In the genomic region with DNA sequence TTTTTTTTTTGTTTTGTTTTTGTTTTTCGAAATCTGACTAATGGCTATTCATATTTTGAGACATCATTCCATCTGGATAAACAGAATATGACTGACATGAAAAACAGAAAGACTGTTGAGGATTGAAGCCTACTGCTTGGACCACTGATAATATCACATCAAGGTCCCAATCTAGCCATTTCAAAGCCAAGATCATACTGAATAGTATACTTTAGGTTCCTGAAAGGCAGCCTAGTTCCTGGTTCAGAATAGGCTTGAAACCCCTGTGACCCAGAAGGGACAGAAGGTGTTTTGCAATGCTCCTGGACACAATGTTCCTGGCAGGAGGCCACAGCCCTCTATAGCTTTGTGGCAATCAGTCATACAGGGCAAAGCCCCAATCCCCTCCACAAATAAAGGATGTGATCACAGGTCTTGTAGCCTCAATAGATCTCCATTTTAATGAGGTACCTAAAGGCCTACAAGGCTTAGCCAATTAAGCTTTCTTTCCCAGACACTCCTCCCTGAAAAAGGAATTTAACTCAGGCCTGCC, we compare ENCODE assay signal across 17 mouse cellular contexts. TPM values are rescaled to one million over a fixed set of nuclear protein-coding genes. Genes with fewer than 3 reads are reported as not detected.
A peak's percentile ranks its signal among the peaks of the same experiment; 100 is the strongest.
DNase-seq lines count a peak whose midpoint lies in the region; ATAC-seq and TF ChIP-seq lines count a peak whose summit lies in the region.
"Had no signal": no experiment of that assay in that cellular context is flagged by ENCODE, and none has a peak within 500 bp of the region (broad histone marks: within the 10 kb centered on the region; RNA-seq: fewer than 3 reads in every experiment).

No protein-coding gene starts in this region.

- 35% methylated on average over 1 of the region's 1 CpGs for WGBS in heart, embryonic 13.5 days
- WGBS in heart, embryonic 12.5 days: 33% methylated on average over 1 of the region's 1 CpGs
- 61% methylated on average over 1 of the region's 1 CpGs for WGBS in midbrain, postnatal 0 days
- WGBS in midbrain, embryonic 15.5 days: 65% methylated on average over 1 of the region's 1 CpGs
- WGBS in forebrain, embryonic 15.5 days: 71% methylated on average over 1 of the region's 1 CpGs

- H3K36me3 ChIP-seq in heart, embryonic 13.5 days: no peaks in the 10 kb centered on the region
- H3K36me3 ChIP-seq in heart, embryonic 12.5 days: no peaks in the 10 kb centered on the region
- H3K36me3 ChIP-seq in midbrain, postnatal 0 days (ENCODE audit: insufficient read depth, low read length): no peaks in the 10 kb centered on the region
- H3K36me3 ChIP-seq in midbrain, embryonic 15.5 days (replicated peaks): no peaks in the 10 kb centered on the region
- no peaks in the 10 kb centered on the region for H3K36me3 ChIP-seq in forebrain, embryonic 15.5 days
- H3K36me3 ChIP-seq: lung, embryonic 15.5 days had no signal

- no peak for TF ChIP-seq CTCF in midbrain, postnatal 0 days (IDR thresholded peaks at IDR 0.05)
- no peak for TF ChIP-seq CTCF in left cerebral cortex, adult 2 months (IDR thresholded peaks at IDR 0.05)

- no peaks in the 10 kb centered on the region for H3K4me1 ChIP-seq in heart, embryonic 13.5 days
- H3K4me1 ChIP-seq in heart, embryonic 12.5 days (replicated peaks): no peaks in the 10 kb centered on the region
- no peaks in the 10 kb centered on the region for H3K4me1 ChIP-seq in midbrain, postnatal 0 days (ENCODE audit: insufficient read depth, low read length)
- no peaks in the 10 kb centered on the region for H3K4me1 ChIP-seq in midbrain, embryonic 15.5 days
- no peaks in the 10 kb centered on the region for H3K4me1 ChIP-seq in forebrain, embryonic 15.5 days
- H3K4me1 ChIP-seq: lung, embryonic 15.5 days had no signal

- 0 out of 2 replicates have a peak, but pooled peaks cover 13% of the 10 kb centered on the region for H3K9me3 ChIP-seq in heart, embryonic 13.5 days
- peaks cover 9% of the 10 kb centered on the region for H3K9me3 ChIP-seq in heart, embryonic 12.5 days (replicated peaks)
- H3K9me3 ChIP-seq in midbrain, postnatal 0 days (ENCODE audit: low read length): no peaks in the 10 kb centered on the region
- no peaks in the 10 kb centered on the region for H3K9me3 ChIP-seq in midbrain, embryonic 15.5 days
- H3K9me3 ChIP-seq in forebrain, embryonic 15.5 days: no peaks in the 10 kb centered on the region
- H3K9me3 ChIP-seq: lung, embryonic 15.5 days had no signal

- H3K27me3 ChIP-seq in heart, embryonic 13.5 days (replicated peaks): no peaks in the 10 kb centered on the region
- H3K27me3 ChIP-seq in heart, embryonic 12.5 days (replicated peaks): no peaks in the 10 kb centered on the region
- no peaks in the 10 kb centered on the region for H3K27me3 ChIP-seq in midbrain, postnatal 0 days (ENCODE audit: insufficient read depth, low read length)
- no peaks in the 10 kb centered on the region for H3K27me3 ChIP-seq in midbrain, embryonic 15.5 days (replicated peaks)
- H3K27me3 ChIP-seq in forebrain, embryonic 15.5 days: no peaks in the 10 kb centered on the region
- H3K27me3 ChIP-seq: lung, embryonic 15.5 days had no signal

- H3K9ac ChIP-seq in heart, embryonic 13.5 days: no peak overlapping the region
- no peak overlapping the region for H3K9ac ChIP-seq in heart, embryonic 12.5 days
- no peak overlapping the region for H3K9ac ChIP-seq in midbrain, postnatal 0 days (replicated peaks; ENCODE audit: low read length, poor library complexity, severe bottlenecking)
- H3K9ac ChIP-seq in midbrain, embryonic 15.5 days: no peak overlapping the region
- no peak overlapping the region for H3K9ac ChIP-seq in forebrain, embryonic 15.5 days (replicated peaks)
- H3K9ac ChIP-seq: lung, embryonic 15.5 days had no signal

- ATAC-seq in heart, embryonic 13.5 days (ENCODE audit: extremely low read depth, insufficient number of reproducible peaks, low FRiP score, low TSS enrichment): peak; percentile 14; the same call in 1 of the 2 replicates
- no peak for ATAC-seq in heart, embryonic 12.5 days (ENCODE audit: insufficient number of reproducible peaks, low FRiP score)
- peak; percentile 23; the same call in 1 of the 2 replicates for ATAC-seq in midbrain, postnatal 0 days (ENCODE audit: low FRiP score)
- no peak for ATAC-seq in midbrain, embryonic 15.5 days (replicated peaks)
- ATAC-seq in forebrain, embryonic 15.5 days (replicated peaks): peak; percentile 32; the same call in 1 of the 2 replicates
- ATAC-seq in megakaryocyte progenitor cell, adult 5-6 weeks (replicated peaks; ENCODE audit: poor library complexity): peak; percentile 91

- intact Hi-C loops in left cerebral cortex, adult 2 months (cut with DNase I): no loop called here

- no peak overlapping the region for H3K4me2 ChIP-seq in heart, embryonic 13.5 days
- H3K4me2 ChIP-seq in heart, embryonic 12.5 days: no peak overlapping the region
- H3K4me2 ChIP-seq in midbrain, postnatal 0 days (ENCODE audit: low read depth, low read length, poor library complexity, severe bottlenecking): no peak overlapping the region
- no peak overlapping the region for H3K4me2 ChIP-seq in midbrain, embryonic 15.5 days
- no peak overlapping the region for H3K4me2 ChIP-seq in forebrain, embryonic 15.5 days (replicated peaks)
- H3K4me2 ChIP-seq: lung, embryonic 15.5 days had no signal

- DNase-seq in midbrain, postnatal 0 days (ENCODE audit: low spot score): no peak
- DNase-seq in left cerebral cortex, adult 2 months (ENCODE audit: extremely low spot score in 1 of 2, low spot score in 2 of 2): no peak
- no peak for DNase-seq in cerebellum, adult 11-12 months
- DNase-seq: cerebellum, postnatal 14 days; gastrocnemius, postnatal 14 days; heart, postnatal 14 days; kidney, adult 11 months had no signal

- H3K27ac ChIP-seq in heart, embryonic 13.5 days (replicated peaks): no peak overlapping the region
- no peak overlapping the region for H3K27ac ChIP-seq in heart, embryonic 12.5 days (ENCODE audit: poor library complexity, severe bottlenecking)
- no peak overlapping the region for H3K27ac ChIP-seq in midbrain, postnatal 0 days (ENCODE audit: low read depth, low read length)
- no peak overlapping the region for H3K27ac ChIP-seq in midbrain, embryonic 15.5 days
- no peak overlapping the region for H3K27ac ChIP-seq in forebrain, embryonic 15.5 days (replicated peaks)
- H3K27ac ChIP-seq in left cerebral cortex, adult 2 months: no peak overlapping the region
- H3K27ac ChIP-seq: lung, embryonic 15.5 days had no signal

- no peak overlapping the region for H3K4me3 ChIP-seq in heart, embryonic 13.5 days
- H3K4me3 ChIP-seq in heart, embryonic 12.5 days: no peak overlapping the region
- no peak overlapping the region for H3K4me3 ChIP-seq in midbrain, postnatal 0 days (ENCODE audit: low read depth, low read length)
- H3K4me3 ChIP-seq in midbrain, embryonic 15.5 days: no peak overlapping the region
- H3K4me3 ChIP-seq in forebrain, embryonic 15.5 days: no peak overlapping the region
- H3K4me3 ChIP-seq in left cerebral cortex, adult 2 months: no peak overlapping the region
- H3K4me3 ChIP-seq: erythroblast, embryonic 14.5 days; lung, embryonic 15.5 days; myocyte had no signal

RNA-seq across cellular contexts. Expression of a gene that starts 3.2 kb away (rescaled TPM):
- not detected in 2 replicates for polyA plus RNA-seq in heart, embryonic 13.5 days (2015; fragmentation: Nextera tagmentation; extraction: Ambion mirVana)
- not detected in 2 replicates for polyA plus RNA-seq in heart, embryonic 12.5 days (2016; fragmentation: Nextera tagmentation; extraction: Ambion mirVana)
- total RNA-seq in midbrain, postnatal 0 days (2014; rRNA removed): not detected in 2 replicates
- polyA plus RNA-seq in midbrain, postnatal 0 days (2015; fragmentation: Nextera tagmentation; extraction: Ambion mirVana): 0.38 TPM in 1 of 2 replicates, not detected in the other
- polyA plus RNA-seq in midbrain, embryonic 15.5 days (2015; fragmentation: Nextera tagmentation; extraction: Ambion mirVana): 0.10 TPM in 1 of 2 replicates, not detected in the other
- not detected in 2 replicates for polyA plus RNA-seq in forebrain, embryonic 15.5 days (2015; fragmentation: Nextera tagmentation; extraction: Ambion mirVana)
- total RNA-seq in megakaryocyte progenitor cell, adult 5-6 weeks (2015): 167 and 300 TPM in 2 replicates
- total RNA-seq in megakaryocyte progenitor cell, adult 5-6 weeks (2017): 117 and 201 TPM in 2 replicates
- total RNA-seq in left cerebral cortex, adult 2 months (2021): under 1 TPM in 1 of 2 experiments, not detected in 1; 0.43 TPM
- total RNA-seq: CH12.LX; gastrocnemius, postnatal 14 days had no signal
- polyA plus RNA-seq: erythroblast, embryonic 14.5 days; lung, embryonic 15.5 days; myocyte; small intestine, adult 2 months had no signal

RNA-seq across cellular contexts. Expression of a gene that starts 48.7 kb away (rescaled TPM):
- polyA plus RNA-seq in heart, embryonic 13.5 days (2015; fragmentation: Nextera tagmentation; extraction: Ambion mirVana): not detected in 2 replicates
- polyA plus RNA-seq in heart, embryonic 12.5 days (2016; fragmentation: Nextera tagmentation; extraction: Ambion mirVana): not detected in 2 replicates
- total RNA-seq in midbrain, postnatal 0 days (2014; rRNA removed): not detected in 2 replicates
- polyA plus RNA-seq in midbrain, postnatal 0 days (2015; fragmentation: Nextera tagmentation; extraction: Ambion mirVana): not detected in 2 replicates
- not detected in 2 replicates for polyA plus RNA-seq in midbrain, embryonic 15.5 days (2015; fragmentation: Nextera tagmentation; extraction: Ambion mirVana)
- polyA plus RNA-seq in forebrain, embryonic 15.5 days (2015; fragmentation: Nextera tagmentation; extraction: Ambion mirVana): not detected in 2 replicates
- total RNA-seq in megakaryocyte progenitor cell, adult 5-6 weeks (2015): not detected in 2 replicates
- total RNA-seq in megakaryocyte progenitor cell, adult 5-6 weeks (2017): not detected in 2 replicates
- not detected for total RNA-seq in left cerebral cortex, adult 2 months (2021)
- total RNA-seq: CH12.LX; gastrocnemius, postnatal 14 days; heart, postnatal 14 days had no signal
- polyA plus RNA-seq: erythroblast, embryonic 14.5 days; myocyte; small intestine, adult 2 months had no signal

RNA-seq across cellular contexts. Expression of a gene that starts 57.6 kb away (rescaled TPM):
- polyA plus RNA-seq in heart, embryonic 13.5 days (2015; fragmentation: Nextera tagmentation; extraction: Ambion mirVana): 0.11 and 0.31 TPM in 2 replicates
- 0.13 and 0.18 TPM in 2 replicates for polyA plus RNA-seq in heart, embryonic 12.5 days (2016; fragmentation: Nextera tagmentation; extraction: Ambion mirVana)
- total RNA-seq in midbrain, postnatal 0 days (2014; rRNA removed): 0.66 and 5.7 TPM in 2 replicates
- polyA plus RNA-seq in midbrain, postnatal 0 days (2015; fragmentation: Nextera tagmentation; extraction: Ambion mirVana): 1.4 and 1.5 TPM in 2 replicates
- 1.2 TPM in 2 replicates for polyA plus RNA-seq in midbrain, embryonic 15.5 days (2015; fragmentation: Nextera tagmentation; extraction: Ambion mirVana)
- polyA plus RNA-seq in forebrain, embryonic 15.5 days (2015; fragmentation: Nextera tagmentation; extraction: Ambion mirVana): 0.36 and 1.1 TPM in 2 replicates
- not detected in 2 replicates for total RNA-seq in megakaryocyte progenitor cell, adult 5-6 weeks (2015)
- total RNA-seq in megakaryocyte progenitor cell, adult 5-6 weeks (2017): not detected in 2 replicates
- under 1 TPM; 0.68 to 0.82 TPM for total RNA-seq in left cerebral cortex, adult 2 months (2021)
- total RNA-seq: gastrocnemius, postnatal 14 days; heart, postnatal 14 days had no signal
- polyA plus RNA-seq: erythroblast, embryonic 14.5 days; myocyte had no signal

Comparison
In these comparisons a context has a peak if more than half of its experiments do, and no peak if none do; other contexts are left out.
1. ATAC-seq: peak in heart, embryonic 13.5 days (single experiment), midbrain, postnatal 0 days (single experiment), forebrain, embryonic 15.5 days (single experiment) and megakaryocyte progenitor cell, adult 5-6 weeks (single experiment); none in heart, embryonic 12.5 days (single experiment) and midbrain, embryonic 15.5 days (single experiment).